Mouse (Mus musculus) cerebellum, postnatal 4 days (tissue): Measurements from ENCODE around the gene Ece1.

Experiments used
- DNase-seq, 2 experiments: peaks; one replicate each; pipeline ENCODE4 v3.0.0; 2022; ENCODE audit warnings: low spot score in 2 of 2, mixed read lengths in 1 of 2

Ece1 gene

DNA sequence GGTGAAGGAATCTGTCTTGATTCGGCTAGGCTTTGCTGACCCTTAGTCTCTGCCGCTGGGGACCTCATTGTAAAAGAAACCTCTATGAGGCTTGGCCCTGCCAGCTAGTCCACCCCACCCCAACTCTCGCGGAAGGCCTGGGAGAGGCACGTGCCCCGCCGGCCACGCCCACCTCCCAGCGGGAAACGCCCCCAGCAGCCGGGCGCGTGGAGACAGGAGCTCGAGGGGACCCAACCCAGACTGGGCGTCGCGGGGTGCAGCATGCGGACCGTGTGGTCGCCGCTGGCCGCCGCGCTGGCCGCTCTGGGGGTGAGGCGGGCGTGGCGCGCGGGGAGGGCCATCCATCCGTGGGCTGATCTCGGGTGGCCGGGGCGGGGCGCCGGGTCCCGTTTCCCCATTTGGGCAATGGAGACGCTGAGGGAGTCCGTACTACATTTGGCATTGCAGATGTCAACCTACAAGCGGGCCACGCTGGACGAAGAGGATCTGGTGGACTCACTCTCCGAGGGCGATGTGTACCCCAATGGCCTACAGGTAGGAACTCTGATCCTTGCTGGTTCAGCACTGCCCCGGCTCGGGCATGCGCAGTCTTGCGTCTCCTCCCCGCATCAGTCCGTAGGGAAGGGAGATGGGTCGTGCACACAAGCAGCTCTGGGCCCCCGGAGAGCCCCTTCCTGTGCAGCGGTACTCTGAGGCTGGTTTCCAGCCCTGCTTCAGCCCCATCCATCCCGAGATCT, 51.5 kb downstream of the Ece1 start:
- DNase-seq: peak; percentile 48 to 67

DNA sequence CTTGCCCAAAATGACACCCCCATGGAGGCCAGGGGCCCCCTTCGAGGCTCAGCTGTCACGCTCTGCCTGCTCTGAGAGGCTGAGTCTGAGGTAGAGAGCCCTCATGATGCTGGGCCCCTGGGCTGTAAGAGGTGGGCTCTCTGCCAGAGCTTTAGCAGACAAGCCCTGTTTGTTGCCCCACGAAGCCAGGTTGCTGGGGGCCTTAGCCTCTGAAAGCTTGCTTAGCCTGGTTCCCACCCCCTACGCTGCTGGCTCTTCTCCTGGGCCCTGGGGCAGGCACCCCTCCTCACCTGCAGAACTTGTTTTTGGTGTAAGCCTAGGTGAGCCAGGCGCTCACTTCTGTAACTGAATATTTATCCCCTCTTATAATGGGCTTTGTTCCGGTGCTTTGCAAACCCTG, 55.6 kb downstream of the Ece1 start:
- no peak for DNase-seq

DNA sequence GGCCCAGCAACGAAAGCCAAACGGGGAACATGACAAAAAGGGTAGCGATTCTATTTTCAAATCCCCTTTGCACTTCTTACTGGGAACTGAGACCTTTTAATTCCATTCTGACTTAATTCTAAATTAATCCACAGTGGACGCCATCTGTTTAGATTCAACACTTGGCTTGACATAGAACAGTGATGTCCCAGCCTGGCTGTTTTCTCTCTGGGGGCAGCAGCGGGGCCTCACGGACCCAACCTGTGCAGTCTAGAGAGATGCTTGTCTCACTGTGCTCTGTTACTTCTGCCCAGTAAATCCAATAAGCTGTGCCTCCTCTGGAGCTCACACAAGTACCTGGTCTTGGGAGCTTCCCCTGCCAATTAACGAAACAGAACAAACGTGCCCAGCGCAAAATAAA, 56.5 kb downstream of the Ece1 start:
- DNase-seq: no peak

- no peak for DNase-seq
Observed at GRCm38 (mm10) chr4:137919116-137919515, 57.1 kb downstream of the Ece1 start.

GRCm38 (mm10) chr4:137920005-137920404, 58.0 kb downstream of the Ece1 start:
- no peak for DNase-seq

GRCm38 (mm10) chr4:137920500-137920961, 58.5 kb downstream of the Ece1 start:
- no peak for DNase-seq

GRCm38 (mm10) chr4:137921510-137921909, 59.5 kb downstream of the Ece1 start:
- no peak for DNase-seq

DNA sequence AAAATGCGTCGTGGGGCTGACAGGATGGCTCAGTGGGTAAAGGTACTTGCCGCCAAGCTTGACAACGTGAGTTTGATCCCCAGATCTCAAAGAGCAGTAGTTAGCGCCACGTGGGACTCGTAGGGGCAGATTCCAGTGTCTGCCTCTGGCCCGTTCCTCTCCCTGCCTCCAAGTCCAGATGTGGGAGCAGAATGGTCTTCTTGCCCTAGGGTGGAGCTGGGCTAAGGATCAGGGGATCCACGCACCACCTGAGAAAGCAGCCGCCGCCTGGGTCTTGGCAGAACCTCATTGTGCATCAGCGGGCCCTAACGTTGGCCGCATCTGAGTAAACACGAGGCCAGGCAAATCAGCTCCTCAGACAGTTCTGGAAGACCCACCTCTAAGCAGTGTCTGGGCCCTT, 61.0 kb downstream of the Ece1 start:
- DNase-seq: no peak

- no peak for DNase-seq
Observed at GRCm38 (mm10) chr4:137925176-137925575, 63.1 kb downstream of the Ece1 start.

DNA sequence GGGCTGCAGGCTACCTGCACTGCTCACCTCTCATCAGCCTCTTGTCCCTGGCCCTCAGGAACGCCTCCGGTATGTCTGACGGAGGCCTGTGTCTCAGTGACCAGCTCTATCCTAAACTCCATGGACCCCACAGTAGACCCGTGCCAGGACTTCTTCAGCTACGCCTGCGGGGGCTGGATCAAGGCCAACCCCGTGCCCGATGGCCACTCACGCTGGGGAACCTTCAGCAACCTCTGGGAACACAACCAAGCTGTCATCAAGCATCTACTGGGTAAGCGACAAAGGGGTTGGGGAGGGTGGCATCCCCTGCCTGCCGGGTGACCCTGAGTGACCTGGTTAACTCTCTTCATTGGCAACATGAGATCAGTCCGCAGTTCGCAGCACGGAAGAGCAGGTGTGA, 64.1 kb downstream of the Ece1 start:
- peak in 1 of 2 experiments; percentile 49 for DNase-seq

DNA sequence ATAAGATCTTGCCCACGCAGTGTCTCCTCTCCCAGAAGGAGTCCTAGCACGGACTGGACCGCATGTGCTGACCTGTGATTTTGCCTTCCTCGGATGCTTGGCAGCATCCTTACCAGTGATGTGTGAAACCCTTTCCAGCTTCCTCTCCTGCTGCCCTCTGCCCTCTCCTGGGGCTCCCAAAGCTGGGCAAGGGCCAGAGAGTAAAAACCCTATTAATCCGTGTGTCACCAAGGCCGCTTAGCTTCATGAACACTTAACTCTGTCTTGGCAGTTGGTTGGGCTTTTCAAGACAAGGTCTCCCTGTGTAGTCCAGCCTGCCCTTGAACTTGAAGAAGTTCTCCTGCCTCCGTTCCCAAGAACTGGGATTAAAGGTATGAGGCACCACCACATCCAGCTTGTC, 65.1 kb downstream of the Ece1 start:
- no peak for DNase-seq

DNA sequence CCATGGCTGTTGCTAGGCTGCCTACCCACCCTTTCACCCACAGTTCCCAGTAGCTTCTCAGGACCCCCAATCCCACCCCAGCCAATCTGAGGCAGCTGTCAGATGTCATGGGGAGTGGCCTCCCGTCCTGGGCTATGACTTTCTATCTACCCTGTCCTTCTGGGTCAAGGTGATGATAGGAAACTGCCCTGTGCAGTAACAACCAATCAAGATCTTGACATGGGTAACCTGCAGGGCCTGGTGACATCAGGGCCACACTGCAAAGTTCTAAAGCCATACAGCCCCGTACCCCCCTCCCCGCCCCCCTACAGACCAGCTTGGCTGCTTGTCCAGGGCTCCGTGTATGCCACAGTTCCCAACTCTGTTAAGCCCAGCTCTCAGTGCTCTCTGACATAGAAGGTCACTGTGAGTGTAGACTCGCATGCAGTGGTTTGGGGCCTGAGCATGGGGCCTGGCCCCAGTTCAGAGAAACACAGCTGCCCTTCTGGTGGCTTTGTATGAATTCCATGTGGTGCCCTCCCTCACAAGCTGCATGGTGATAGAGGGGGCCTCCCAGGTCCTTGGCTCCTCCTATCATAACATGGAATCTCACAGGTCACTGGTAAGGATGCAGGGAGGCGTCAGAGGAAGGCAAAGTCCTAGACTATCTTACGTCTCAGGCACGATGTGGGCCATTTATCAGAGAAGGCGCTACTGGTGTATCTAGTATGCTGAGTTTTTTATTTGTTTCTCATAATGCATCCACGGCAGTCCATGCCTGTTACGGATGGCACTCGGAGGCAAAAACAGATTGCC, 65.9 kb downstream of the Ece1 start:
- DNase-seq: no peak

GRCm38 (mm10) chr4:137928813-137929212, 66.8 kb downstream of the Ece1 start:
- DNase-seq: no peak

DNA sequence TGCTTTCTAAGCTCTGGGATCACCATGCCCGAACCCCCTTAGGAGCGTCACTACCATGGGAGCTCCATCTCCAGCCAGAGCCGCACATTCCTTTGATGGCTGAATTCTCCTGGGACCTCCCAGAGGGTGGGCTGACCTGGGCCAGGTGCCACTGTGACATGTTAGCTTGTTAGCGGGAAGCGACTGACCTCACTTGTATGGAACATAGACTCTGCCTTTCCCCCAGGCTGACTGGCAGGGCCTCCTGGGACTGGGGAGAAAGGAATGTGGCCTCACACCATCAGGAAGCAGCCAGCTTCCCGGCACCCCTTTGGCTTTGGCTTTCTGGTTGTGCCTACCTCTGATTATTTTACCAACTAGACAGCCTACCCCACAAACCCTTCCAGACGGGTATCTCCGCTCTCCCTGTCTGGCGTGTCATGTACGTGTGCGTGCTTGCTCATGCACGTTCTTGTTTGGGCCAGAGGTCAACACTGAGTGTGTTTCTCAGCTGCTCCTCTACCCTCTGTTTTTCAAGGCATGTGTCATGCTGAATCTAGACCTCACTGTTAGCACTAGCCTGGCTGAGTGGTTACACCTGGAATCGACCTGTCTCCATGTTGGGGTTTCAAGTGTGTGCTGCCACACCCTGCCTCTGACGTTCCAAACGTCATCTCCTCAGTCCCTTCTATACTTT, 67.4 kb downstream of the Ece1 start:
- no peak for DNase-seq

- DNase-seq: no peak
Observed at GRCm38 (mm10) chr4:137930500-137931008, 68.5 kb downstream of the Ece1 start.

- DNase-seq: no peak
Observed at GRCm38 (mm10) chr4:137931009-137931757, 69.1 kb downstream of the Ece1 start.

DNA sequence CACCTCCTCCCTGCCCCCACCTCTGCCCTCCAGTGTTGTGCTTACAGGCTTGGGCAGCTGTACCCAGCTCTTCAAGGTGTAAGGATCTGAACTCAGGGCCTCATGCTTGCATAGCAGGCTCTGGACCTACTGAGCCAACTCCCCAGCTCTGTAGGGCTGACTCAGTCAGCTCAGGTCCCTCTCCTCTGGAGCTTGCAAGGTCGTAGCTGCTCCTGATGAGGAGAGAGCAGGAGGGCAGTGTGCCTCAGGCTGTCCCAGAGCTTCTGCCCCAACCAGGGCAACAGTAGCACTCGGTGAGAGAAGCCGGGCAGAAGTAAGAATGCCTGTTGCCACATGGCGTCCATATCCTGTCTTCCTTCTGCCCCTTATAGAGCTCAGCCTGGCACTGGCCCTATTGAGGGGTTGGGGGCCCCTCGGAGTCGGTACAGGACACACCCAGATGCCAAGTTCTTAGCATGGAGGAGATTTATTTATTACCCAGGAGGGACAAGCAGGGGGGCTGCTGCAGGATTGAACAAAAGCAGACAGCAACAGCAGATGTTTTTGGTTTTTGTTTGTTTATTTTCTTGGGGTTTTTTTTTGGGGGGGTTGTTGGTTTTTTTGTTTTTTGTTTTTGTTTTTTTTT, 70.6 kb downstream of the Ece1 start:
- no peak for DNase-seq

- no peak for DNase-seq
Observed at GRCm38 (mm10) chr4:137933328-137933727, 71.3 kb downstream of the Ece1 start.

DNA sequence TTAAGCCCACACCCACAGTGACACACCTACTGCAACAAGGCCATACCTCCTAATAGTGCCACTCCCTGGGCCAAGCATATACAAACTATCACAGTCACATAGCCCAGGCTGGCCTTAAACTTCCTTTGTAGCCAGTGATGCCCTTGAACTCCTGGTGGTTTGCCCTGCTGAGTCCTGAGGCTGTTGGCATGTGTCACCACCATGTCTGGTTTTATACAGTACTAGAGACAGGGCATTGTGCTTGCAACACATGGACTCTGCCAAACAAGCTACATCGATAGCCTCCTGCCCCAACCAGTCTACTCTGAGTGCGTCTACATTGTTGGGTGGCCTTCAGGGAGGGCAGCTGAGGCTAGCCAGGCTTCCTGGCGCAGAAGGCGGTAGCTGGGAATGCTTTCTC, 74.1 kb downstream of the Ece1 start:
- no peak for DNase-seq

- DNase-seq: peak in 1 of 2 experiments; percentile 67
Observed at GRCm38 (mm10) chr4:137940061-137940460, 78.0 kb downstream of the Ece1 start.
